Mouse (Mus musculus): ENCODE data around the gene Ppara. TPM values are rescaled to one million over a fixed set of nuclear protein-coding genes. Genes with fewer than 3 reads are reported as not detected.

The Ppara gene
- total and polyA plus RNA-seq, 3 experiments = 0.27 to 0.78 TPM; not detected in 1

- TF ChIP-seq USF1 (IDR thresholded peaks at IDR 0.05; ENCODE audit: low read depth, low read length) (no peak), GABPA (IDR thresholded peaks at IDR 0.05; ENCODE audit: low read depth, low read length) (no peak), CHD2 (IDR thresholded peaks at IDR 0.05; ENCODE audit: low read length) (no peak), ZMIZ1 (IDR thresholded peaks at IDR 0.05; ENCODE audit: low read depth, low read length) (no peak), UBTF (IDR thresholded peaks at IDR 0.05; ENCODE audit: borderline replicate concordance, insufficient read depth, low read depth, low read length) (no peak), HCFC1 (IDR thresholded peaks at IDR 0.05; ENCODE audit: low read depth, low read length) (no peak), TAL1 (IDR thresholded peaks at IDR 0.05; ENCODE audit: low read length) (no peak), ETS1 (IDR thresholded peaks at IDR 0.05; ENCODE audit: low read depth, low read length) (no peak), USF2 (IDR thresholded peaks at IDR 0.05; ENCODE audit: borderline replicate concordance in 1 of 2, insufficient read depth in 1 of 2, low read depth in 1 of 2, low read length in 2 of 2) (no peak), BHLHE40 (IDR thresholded peaks at IDR 0.05; ENCODE audit: borderline replicate concordance, low read depth, low read length) (no peak), SMC3 (IDR thresholded peaks at IDR 0.05; ENCODE audit: low read depth, low read length) (no peak), E2F4 (IDR thresholded peaks at IDR 0.05; ENCODE audit: borderline replicate concordance, low read depth, low read length) (no peak), CTCF (IDR thresholded peaks at IDR 0.05 in 2 of 3, conservative IDR thresholded peaks at IDR 0.05 in 1 of 3; ENCODE audit: control insufficient read depth in 1 of 3, insufficient read depth in 1 of 3, low read depth in 2 of 3, low read length in 3 of 3, poor library complexity in 1 of 3, severe bottlenecking in 1 of 3) (no peak), ZNF384 (IDR thresholded peaks at IDR 0.05; ENCODE audit: low read depth, low read length) (no peak)
- Histone ChIP-seq H3K27me3 (ENCODE audit: control insufficient read depth in 1 of 2, insufficient read depth in 2 of 2, low read length in 2 of 2) (no peaks in the 10 kb centered on the region), H3K4me1 (ENCODE audit: control insufficient read depth in 1 of 2, insufficient read depth in 2 of 2, low read length in 2 of 2) (no peaks in the 10 kb centered on the region), H3K79me2 (ENCODE audit: control insufficient read depth, insufficient read depth, low read length, poor library complexity) (no peaks in the 10 kb centered on the region), H3K4me3 (ENCODE audit: control insufficient read depth in 1 of 2, insufficient read depth in 1 of 2, low read depth in 2 of 2, low read length in 2 of 2) (no peak overlapping the region), H3K27ac (ENCODE audit: control insufficient read depth, low read depth, low read length) (no peak overlapping the region), H3K9ac (ENCODE audit: control insufficient read depth, low read depth, low read length, poor library complexity, severe bottlenecking) (no peak overlapping the region), H3K36me3 (ENCODE audit: control insufficient read depth in 1 of 2, insufficient read depth in 2 of 2, low read length in 2 of 2) (peaks cover 0 to 2% of the 10 kb centered on the region in 2 experiments; a peak in 1 of 4 replicates), H3K9me3 (replicated peaks; ENCODE audit: insufficient read depth, low read length) (no peaks in the 10 kb centered on the region)
- DNase-seq (ENCODE audit: low read depth, low spot score) = no peak
Measured at GRCm38 (mm10) chr15:85706527-85706926, 28.3 kb upstream of the Ppara start.

- no peaks in the 10 kb centered on the region for H3K27me3 ChIP-seq (ENCODE audit: control insufficient read depth in 1 of 2, insufficient read depth in 2 of 2, low read length in 2 of 2)
Measured at GRCm38 (mm10) chr15:85707017-85707416, 27.8 kb upstream of the Ppara start.

More at GRCm38 (mm10) chr15:85707017-85707416, 27.8 kb upstream of the Ppara start:
- Histone ChIP-seq H3K9ac (ENCODE audit: control insufficient read depth, low read depth, low read length, poor library complexity, severe bottlenecking) (no peak overlapping the region), H3K79me2 (ENCODE audit: control insufficient read depth, insufficient read depth, low read length, poor library complexity) (no peaks in the 10 kb centered on the region), H3K4me3 (ENCODE audit: control insufficient read depth in 1 of 2, insufficient read depth in 1 of 2, low read depth in 2 of 2, low read length in 2 of 2) (no peak overlapping the region), H3K27ac (ENCODE audit: control insufficient read depth, low read depth, low read length) (no peak overlapping the region), H3K36me3 (ENCODE audit: control insufficient read depth in 1 of 2, insufficient read depth in 2 of 2, low read length in 2 of 2) (no peaks in the 10 kb centered on the region; a peak in 1 of 4 replicates), H3K4me1 (ENCODE audit: control insufficient read depth in 1 of 2, insufficient read depth in 2 of 2, low read length in 2 of 2) (no peaks in the 10 kb centered on the region), H3K9me3 (replicated peaks; ENCODE audit: insufficient read depth, low read length) (no peaks in the 10 kb centered on the region)
- no peak for DNase-seq (ENCODE audit: low read depth, low spot score)
- no peak for TF ChIP-seq MXI1 (IDR thresholded peaks at IDR 0.05; ENCODE audit: low read depth, low read length)
- TF ChIP-seq ELF1 (IDR thresholded peaks at IDR 0.05; ENCODE audit: low read depth, low read length) = no peak
- no peak for TF ChIP-seq MAX (IDR thresholded peaks at IDR 0.05; ENCODE audit: low read length)
- no peak for TF ChIP-seq MAFK (IDR thresholded peaks at IDR 0.05; ENCODE audit: borderline replicate concordance, low read depth, low read length)
- TF ChIP-seq MEF2A (IDR thresholded peaks at IDR 0.05; ENCODE audit: extremely low read depth, insufficient replicate concordance, low read depth, low read length, poor library complexity, severe bottlenecking) = no peak
- TF ChIP-seq CHD1 (IDR thresholded peaks at IDR 0.05; ENCODE audit: low read depth, low read length) = no peak
- TF ChIP-seq TCF12 (IDR thresholded peaks at IDR 0.05; ENCODE audit: low read depth, low read length) = no peak
- no peak for TF ChIP-seq SMC3 (IDR thresholded peaks at IDR 0.05; ENCODE audit: low read depth, low read length)
- TF ChIP-seq USF2 (IDR thresholded peaks at IDR 0.05; ENCODE audit: borderline replicate concordance in 1 of 2, insufficient read depth in 1 of 2, low read depth in 1 of 2, low read length in 2 of 2) = no peak
- no peak for TF ChIP-seq POLR2AphosphoS2 (IDR thresholded peaks at IDR 0.05; ENCODE audit: low read length)
- TF ChIP-seq GATA1 (IDR thresholded peaks at IDR 0.05; ENCODE audit: low read depth, low read length) = no peak
- TF ChIP-seq NELFE (IDR thresholded peaks at IDR 0.05; ENCODE audit: low read depth, low read length) = no peak
- TF ChIP-seq CTCF (IDR thresholded peaks at IDR 0.05 in 2 of 3, conservative IDR thresholded peaks at IDR 0.05 in 1 of 3; ENCODE audit: control insufficient read depth in 1 of 3, insufficient read depth in 1 of 3, low read depth in 2 of 3, low read length in 3 of 3, poor library complexity in 1 of 3, severe bottlenecking in 1 of 3) = no peak
- TF ChIP-seq POLR2AphosphoS5 (IDR thresholded peaks at IDR 0.05; ENCODE audit: borderline replicate concordance, low read depth, low read length) = no peak

Measured in MEL (cell line).